Mouse (Mus musculus): ENCODE measurements around the gene Sp6.

GRCm38 (mm10) chr11:97040301-97041021 is 27.3 kb downstream of the Sp6 start:
- TF ChIP-seq MYOG (IDR thresholded peaks at IDR 0.05; ENCODE audit: control insufficient read depth in 1 of 3, insufficient read depth in 1 of 3, insufficient read length in 2 of 3, low read depth in 2 of 3) (no peak), MYOD1 (IDR thresholded peaks at IDR 0.05; ENCODE audit: control insufficient read depth in 1 of 3, insufficient read length in 2 of 3, low read depth in 2 of 3) (no peak), TCF12 (IDR thresholded peaks at IDR 0.05; ENCODE audit: insufficient read depth, poor library complexity, severe bottlenecking) (no peak), TCF3 (IDR thresholded peaks at IDR 0.05; ENCODE audit: insufficient read length, low read depth) (no peak), POLR2AphosphoS2 (IDR thresholded peaks at IDR 0.05; ENCODE audit: insufficient read length, low read depth) (no peak), USF1 (IDR thresholded peaks at IDR 0.05; ENCODE audit: low read depth) (no peak), POLR2A (IDR thresholded peaks at IDR 0.05; ENCODE audit: insufficient read length, low read depth) (no peak), E2F4 (IDR thresholded peaks at IDR 0.05; ENCODE audit: insufficient read depth) (no peak), SRF (IDR thresholded peaks at IDR 0.05; ENCODE audit: control insufficient read depth, insufficient read length, low read depth) (no peak), CEBPB (IDR thresholded peaks at IDR 0.05; ENCODE audit: insufficient read depth, poor library complexity, severe bottlenecking) (no peak), MAX (IDR thresholded peaks at IDR 0.05; ENCODE audit: low read depth) (no peak), REST (IDR thresholded peaks at IDR 0.05; ENCODE audit: insufficient read depth, insufficient read length) (no peak)
